Mouse (Mus musculus) neural tube, embryonic 12.5 days (tissue): ENCODE data around the gene Igsf21. TPM values are rescaled to one million over a fixed set of nuclear protein-coding genes. Genes with fewer than 3 reads are reported as not detected.
A peak's percentile ranks its signal among the peaks of the same experiment; 100 is the strongest.

ENCODE experiments used
- ATAC-seq: fragments of 200-750 bp; cut with Nextera tagmentation; 2 replicates; pipeline ENCODE4 v1.8.0; 2017; ENCODE audit warnings: low read depth, mild to moderate bottlenecking, moderate TSS enrichment, moderate library complexity; ENCODE audit not compliant: low FRiP score
- H3K27ac ChIP-seq: fragments of 300-500 bp; sonication (generic); 2 replicates; pipeline ENCODE4 v1.5.1; 2016
- H3K27me3 ChIP-seq: fragments of 300-500 bp; sonication (generic); replicated peaks from 2 replicates; pipeline ENCODE4 v1.6.1; 2016; ENCODE audit warnings: mild to moderate bottlenecking
- H3K36me3 ChIP-seq: fragments of 300-500 bp; sonication (generic); 2 replicates; pipeline ENCODE4 v1.6.1; 2016; ENCODE audit warnings: mild to moderate bottlenecking
- H3K4me1 ChIP-seq: fragments of 300-500 bp; sonication (generic); 2 replicates; pipeline ENCODE4 v1.6.1; 2016
- H3K4me2 ChIP-seq: fragments of 300-500 bp; sonication (generic); replicated peaks from 2 replicates; pipeline ENCODE4 v1.6.1; 2016; ENCODE audit warnings: mild to moderate bottlenecking
- H3K4me3 ChIP-seq: fragments of 300-500 bp; sonication (generic); 2 replicates; pipeline ENCODE4 v1.5.1; 2016
- H3K9ac ChIP-seq: fragments of 300-500 bp; sonication (generic); 2 replicates; pipeline ENCODE4 v1.6.1; 2016; ENCODE audit warnings: mild to moderate bottlenecking
- H3K9me3 ChIP-seq: fragments of 300-500 bp; sonication (generic); 2 replicates; pipeline ENCODE4 v1.6.1; 2016; ENCODE audit warnings: mild to moderate bottlenecking
- WGBS: fragments of 180-500 bp; shearing (Covaris S2); methylation state at CpG from one replicate; pipeline ENCODE4 v1.1.7; 2016; 5-methylcytosine and 5-hydroxymethylcytosine counted together
- polyA plus RNA-seq: library from polyadenylated mRNA; unstranded; fragments of >200 nt; fragmentation: Nextera tagmentation; extraction: Ambion mirVana; gene quantifications from 2 replicates; pipeline ENCODE4 v1.2.1, GENCODE M21; 2016

The Igsf21 gene
- polyA plus RNA-seq, 1 experiment from 2014 or later: 25.5 TPM

GRCm38 (mm10) chr4:140084064-140084463, 162.5 kb downstream of the Igsf21 start:
- Histone ChIP-seq H3K27ac (no peak overlapping the region), H3K4me3 (no peak overlapping the region), H3K27me3 (no peaks in the 10 kb centered on the region), H3K36me3 (no peaks in the 10 kb centered on the region), H3K4me1 (peaks cover 6% of the 10 kb centered on the region; the same call in 1 of the 2 replicates), H3K4me2 (no peak overlapping the region), H3K9ac (no peak overlapping the region), H3K9me3 (no peaks in the 10 kb centered on the region)
- WGBS: 85% methylated on average over 5 of the region's 5 CpGs
- ATAC-seq: no peak

- Histone ChIP-seq H3K4me3 (no peak overlapping the region), H3K9ac (no peak overlapping the region), H3K4me1 (peaks cover 10% of the 10 kb centered on the region; the same call in 1 of the 2 replicates), H3K4me2 (no peak overlapping the region), H3K36me3 (no peaks in the 10 kb centered on the region), H3K27me3 (no peaks in the 10 kb centered on the region), H3K9me3 (no peaks in the 10 kb centered on the region), H3K27ac (no peak overlapping the region)
- no peak for ATAC-seq
- WGBS: 88% methylated on average over 5 of the region's 5 CpGs
These were observed 168.2 kb downstream of the Igsf21 start for GRCm38 (mm10) chr4:140078416-140078815.

- no peak overlapping the region for H3K4me2 ChIP-seq
- H3K9ac ChIP-seq: no peak overlapping the region
- no peaks in the 10 kb centered on the region for H3K36me3 ChIP-seq
- no peaks in the 10 kb centered on the region for H3K27me3 ChIP-seq
- peaks cover 10% of the 10 kb centered on the region; the same call in 1 of the 2 replicates for H3K4me1 ChIP-seq
- 75% methylated on average over 8 of the region's 8 CpGs for WGBS
- no peak for ATAC-seq
- no peaks in the 10 kb centered on the region for H3K9me3 ChIP-seq
- no peak overlapping the region for H3K27ac ChIP-seq
- no peak overlapping the region for H3K4me3 ChIP-seq
These were observed 169.0 kb downstream of the Igsf21 start for GRCm38 (mm10) chr4:140077615-140078014.

GRCm38 (mm10) chr4:140076852-140077563, 169.6 kb downstream of the Igsf21 start:
- WGBS: 65% methylated on average over 12 of the region's 12 CpGs
- no peak overlapping the region for H3K4me2 ChIP-seq
- H3K4me1 ChIP-seq: peaks cover 10% of the 10 kb centered on the region; the same call in 1 of the 2 replicates
- H3K9me3 ChIP-seq: no peaks in the 10 kb centered on the region
- no peaks in the 10 kb centered on the region for H3K36me3 ChIP-seq
- H3K9ac ChIP-seq: no peak overlapping the region
- ATAC-seq: no peak
- H3K27ac ChIP-seq: no peak overlapping the region
- no peak overlapping the region for H3K4me3 ChIP-seq
- H3K27me3 ChIP-seq: no peaks in the 10 kb centered on the region

GRCm38 (mm10) chr4:140076428-140076827, 170.2 kb downstream of the Igsf21 start:
- no peaks in the 10 kb centered on the region for H3K9me3 ChIP-seq
- H3K36me3 ChIP-seq: no peaks in the 10 kb centered on the region
- H3K4me3 ChIP-seq: no peak overlapping the region
- peaks cover 10% of the 10 kb centered on the region; the same call in 1 of the 2 replicates for H3K4me1 ChIP-seq
- WGBS: 79% methylated on average over 6 of the region's 6 CpGs
- ATAC-seq: no peak
- H3K4me2 ChIP-seq: no peak overlapping the region
- H3K9ac ChIP-seq: no peak overlapping the region
- no peaks in the 10 kb centered on the region for H3K27me3 ChIP-seq
- no peak overlapping the region for H3K27ac ChIP-seq

- H3K9me3 ChIP-seq: 0 out of 2 replicates have a peak, but pooled peaks cover 3% of the 10 kb centered on the region
- ATAC-seq: no peak
- WGBS: 34% methylated on average over 17 of the region's 17 CpGs
- H3K4me3 ChIP-seq: no peak overlapping the region
- no peak overlapping the region for H3K9ac ChIP-seq
- H3K36me3 ChIP-seq: no peaks in the 10 kb centered on the region
- peaks cover 10% of the 10 kb centered on the region for H3K4me1 ChIP-seq
- no peak overlapping the region for H3K4me2 ChIP-seq
- peaks cover 5% of the 10 kb centered on the region for H3K27me3 ChIP-seq
- no peak overlapping the region for H3K27ac ChIP-seq
These were observed 175.5 kb downstream of the Igsf21 start for GRCm38 (mm10) chr4:140071047-140071446.

GRCm38 (mm10) chr4:140070331-140070652, 176.3 kb downstream of the Igsf21 start:
- H3K27ac ChIP-seq: no peak overlapping the region
- H3K36me3 ChIP-seq: no peaks in the 10 kb centered on the region
- peaks cover 10% of the 10 kb centered on the region for H3K4me1 ChIP-seq
- H3K9me3 ChIP-seq: 0 out of 2 replicates have a peak, but pooled peaks cover 3% of the 10 kb centered on the region
- H3K9ac ChIP-seq: no peak overlapping the region
- H3K27me3 ChIP-seq: peaks cover 5% of the 10 kb centered on the region
- ATAC-seq: no peak
- no peak overlapping the region for H3K4me2 ChIP-seq
- H3K4me3 ChIP-seq: no peak overlapping the region
- 42% methylated on average over 10 of the region's 10 CpGs for WGBS

GRCm38 (mm10) chr4:140069563-140070330, 176.8 kb downstream of the Igsf21 start:
- H3K36me3 ChIP-seq: no peaks in the 10 kb centered on the region
- H3K4me1 ChIP-seq: peaks cover 10% of the 10 kb centered on the region
- H3K27me3 ChIP-seq: peaks cover 5% of the 10 kb centered on the region
- peak; percentile 58; the same call in 1 of the 2 replicates for ATAC-seq
- H3K9ac ChIP-seq: no peak overlapping the region
- no peak overlapping the region for H3K4me3 ChIP-seq
- no peak overlapping the region for H3K4me2 ChIP-seq
- no peak overlapping the region for H3K27ac ChIP-seq
- WGBS: 11% methylated on average over 15 of the region's 15 CpGs
- 0 out of 2 replicates have a peak, but pooled peaks cover 3% of the 10 kb centered on the region for H3K9me3 ChIP-seq

- H3K4me1 ChIP-seq: peaks cover 10% of the 10 kb centered on the region
- 94% methylated on average over 6 of the region's 6 CpGs for WGBS
- no peak overlapping the region for H3K4me3 ChIP-seq
- H3K36me3 ChIP-seq: no peaks in the 10 kb centered on the region
- no peak overlapping the region for H3K9ac ChIP-seq
- no peak overlapping the region for H3K4me2 ChIP-seq
- no peak for ATAC-seq
- peaks cover 5% of the 10 kb centered on the region for H3K27me3 ChIP-seq
- no peak overlapping the region for H3K27ac ChIP-seq
- H3K9me3 ChIP-seq: 0 out of 2 replicates have a peak, but pooled peaks cover 3% of the 10 kb centered on the region
These were observed 178.1 kb downstream of the Igsf21 start for GRCm38 (mm10) chr4:140068468-140068867.

- H3K27me3 ChIP-seq: peaks cover 5% of the 10 kb centered on the region
- no peak overlapping the region for H3K9ac ChIP-seq
- H3K4me3 ChIP-seq: no peak overlapping the region
- H3K4me1 ChIP-seq: peaks cover 10% of the 10 kb centered on the region
- 0 out of 2 replicates have a peak, but pooled peaks cover 3% of the 10 kb centered on the region for H3K9me3 ChIP-seq
- 94% methylated on average over 12 of the region's 12 CpGs for WGBS
- H3K36me3 ChIP-seq: no peaks in the 10 kb centered on the region
- no peak for ATAC-seq
- H3K27ac ChIP-seq: no peak overlapping the region
- no peak overlapping the region for H3K4me2 ChIP-seq
These were observed 180.6 kb downstream of the Igsf21 start for GRCm38 (mm10) chr4:140066011-140066410.

GRCm38 (mm10) chr4:140063153-140063671, 183.4 kb downstream of the Igsf21 start:
- no peak overlapping the region for H3K4me2 ChIP-seq
- H3K4me3 ChIP-seq: no peak overlapping the region
- H3K9me3 ChIP-seq: no peaks in the 10 kb centered on the region
- no peaks in the 10 kb centered on the region for H3K36me3 ChIP-seq
- H3K4me1 ChIP-seq: 0 out of 2 replicates have a peak, but pooled peaks cover 2% of the 10 kb centered on the region
- H3K9ac ChIP-seq: no peak overlapping the region
- no peak overlapping the region for H3K27ac ChIP-seq
- H3K27me3 ChIP-seq: no peaks in the 10 kb centered on the region
- WGBS: 62% methylated on average over 13 of the region's 13 CpGs
- no peak for ATAC-seq

GRCm38 (mm10) chr4:140060251-140060650, 186.3 kb downstream of the Igsf21 start:
- Histone ChIP-seq H3K4me1 (0 out of 2 replicates have a peak, but pooled peaks cover 2% of the 10 kb centered on the region), H3K27ac (no peak overlapping the region), H3K36me3 (no peaks in the 10 kb centered on the region), H3K9me3 (no peaks in the 10 kb centered on the region), H3K9ac (no peak overlapping the region), H3K4me2 (no peak overlapping the region), H3K27me3 (no peaks in the 10 kb centered on the region), H3K4me3 (no peak overlapping the region)
- no peak for ATAC-seq
- WGBS: 85% methylated on average over 5 of the region's 5 CpGs
